Comparison of ENCODE assay signal across 8 mouse cellular contexts in genomic region chr11:57962382-57963285, GRCm38 (mm10). TPM values are rescaled to one million over a fixed set of nuclear protein-coding genes. Genes with fewer than 3 reads are reported as not detected.
DNase-seq lines count a peak whose midpoint lies in the region; ATAC-seq lines count a peak whose summit lies in the region.

No protein-coding gene starts in this region.

- peak overlapping the region; percentile 81 for H3K27ac ChIP-seq in intestine, embryonic 15.5 days

- peak overlapping the region; percentile 81 for H3K4me2 ChIP-seq in intestine, embryonic 15.5 days (replicated peaks)

- H3K9ac ChIP-seq in intestine, embryonic 15.5 days, result peak overlapping the region; percentile 67

- ATAC-seq in intestine, embryonic 15.5 days, result peak; percentile 95

- DNase-seq in adrenal gland, adult 8-10 months, result peak; percentile 77
- DNase-seq in embryo, embryonic 11.5 days (ENCODE audit: low read depth, low spot score), result peak; percentile 79
- DNase-seq in gastrocnemius, postnatal 36 days, result peak; percentile 74 to 75
- peak; percentile 74 to 83 for DNase-seq in left cerebral cortex, postnatal 25 days (ENCODE audit: low spot score in 2 of 2)
- DNase-seq in mesoderm, embryonic 11.5 days (ENCODE audit: low read depth, low spot score), result peak; percentile 89
- DNase-seq in right cerebral cortex, postnatal 25 days, result peak; percentile 82
- DNase-seq in urinary bladder, postnatal 36 days (ENCODE audit: low spot score in 2 of 2), result peak; percentile 77 to 83

- WGBS in intestine, embryonic 15.5 days, result under 1% methylated on average over 40 of the region's 40 CpGs

- no peaks in the 10 kb centered on the region for H3K36me3 ChIP-seq in intestine, embryonic 15.5 days

- intact Hi-C loops in gastrocnemius, postnatal 36 days (cut with DNase I), result loop anchor here (5.0 kb wide), 1 partner anchor 50 kb away; no protein-coding TSS in a partner anchor
- intact Hi-C loops in left cerebral cortex, postnatal 25 days (cut with DNase I), result loop anchor here (2.0 kb wide), 2 partner anchors 46 to 340 kb away; partner anchors contain the start of gene Larp1

- H3K27me3 ChIP-seq in intestine, embryonic 15.5 days (replicated peaks), result no peaks in the 10 kb centered on the region

- peak overlapping the region; percentile 65 for H3K4me3 ChIP-seq in intestine, embryonic 15.5 days (replicated peaks)

- no peaks in the 10 kb centered on the region for H3K9me3 ChIP-seq in intestine, embryonic 15.5 days

- H3K4me1 ChIP-seq in intestine, embryonic 15.5 days (replicated peaks), result peaks cover 5% of the 10 kb centered on the region; the same call in 1 of the 2 replicates

RNA-seq across cellular contexts. Expression of gene Larp1, which starts 46.2 kb away (rescaled TPM):
- total RNA-seq in adrenal gland, adult 8-10 months (2022), result 100 to 1,000 TPM in 3 of 4 experiments, 10 to 100 TPM in 1; 95.7 to 109 (median 104) TPM
- total RNA-seq in gastrocnemius, postnatal 36 days (2021), result 10 to 100 TPM; 81.7 to 82.8 TPM
- polyA plus RNA-seq in intestine, embryonic 15.5 days (2015; fragmentation: Nextera tagmentation; extraction: Ambion mirVana), result 21.1 and 23.5 TPM in 2 replicates
- 10 to 100 TPM; 86.4 to 88.9 TPM for total RNA-seq in left cerebral cortex, postnatal 25 days (2021)

Comparison
In these comparisons a context has a peak if more than half of its experiments do, and no peak if none do; other contexts are left out.
1. Peak in every context shown above with its lines: DNase-seq, ATAC-seq, H3K4me3 ChIP-seq and H3K27ac ChIP-seq.